1 mouse cellular context compared by ENCODE assay signal in the genomic region with DNA sequence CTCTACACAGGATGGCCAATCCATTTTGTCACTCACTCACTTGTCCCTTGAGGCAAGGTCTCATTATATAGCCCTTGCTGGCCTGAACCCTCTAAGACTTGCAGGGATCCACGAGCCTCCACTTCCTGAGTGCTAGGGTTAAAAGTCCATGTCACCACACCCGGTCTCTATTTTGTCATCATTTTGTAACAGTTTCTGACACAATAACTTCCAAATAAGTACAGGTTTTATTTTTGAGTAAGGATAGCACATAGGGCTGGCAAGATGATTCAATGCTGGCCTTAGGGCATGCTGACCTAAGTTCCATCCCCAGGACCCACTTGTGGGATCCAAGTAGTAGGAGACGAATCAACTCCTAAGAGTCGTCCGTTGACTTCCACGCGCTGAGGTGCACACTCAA.
A peak's percentile ranks its signal among the peaks of the same experiment; 100 is the strongest.
TF ChIP-seq lines count a peak whose summit lies in the region.

No protein-coding gene starts in this region.

TF ChIP-seq in CH12.LX, 34 proteins besides CTCF, POLR2A, EP300 and RAD21:
- TF ChIP-seq ELF1 (IDR thresholded peaks at IDR 0.05; ENCODE audit: low read depth, low read length) (peak; percentile 49), MAFK (IDR thresholded peaks at IDR 0.05; ENCODE audit: insufficient replicate concordance, low read length) (no peak), TBP (conservative IDR thresholded peaks at IDR 0.05; ENCODE audit: low read depth, low read length) (0 out of 2 replicates have a peak, but pooled peaks have one; percentile 46), ZNF384 (IDR thresholded peaks at IDR 0.05; ENCODE audit: low read depth, low read length) (no peak), RCOR1 (conservative IDR thresholded peaks at IDR 0.05; ENCODE audit: low read depth, low read length) (no peak), NELFE (IDR thresholded peaks at IDR 0.05; ENCODE audit: low read depth, low read length) (0 out of 2 replicates have a peak, but pooled peaks have one; percentile 16)
TF ChIP-seq in CH12.LX: peak in this region for 3.
